Mouse (Mus musculus): ENCODE data around the gene Edar.
A peak's percentile ranks its signal among the peaks of the same experiment; 100 is the strongest.
"Not testable (repeated sequence)": the region's sequence is repeated elsewhere in the genome, so short reads cannot be mapped to it uniquely, and the experiment has no call there.

Gene Edar

DNA sequence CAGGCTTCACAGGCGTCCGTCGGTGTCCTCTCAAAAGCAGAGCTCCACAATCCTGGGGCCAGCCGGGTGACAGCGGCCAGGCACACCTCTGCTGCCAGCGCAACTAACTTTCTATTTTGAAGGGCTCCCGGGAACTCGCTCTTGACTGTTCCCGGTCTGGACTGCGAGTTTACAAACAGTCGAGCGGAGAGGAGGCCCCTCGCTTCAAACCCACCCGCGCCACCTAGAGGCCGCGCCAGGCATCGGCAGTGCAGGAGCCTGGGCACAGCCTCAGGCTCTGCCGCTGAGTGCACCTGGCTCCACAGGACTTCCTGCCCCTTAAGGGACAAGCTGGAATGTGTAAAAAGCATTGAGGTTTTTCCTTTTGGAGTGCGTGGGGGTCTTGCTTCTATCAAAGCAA, at the start of gene Edar:
Edar (minus strand) TSS at position 122 of the 400 bp plus-strand sequence.
- DNase-seq: peak; percentile 89

DNA sequence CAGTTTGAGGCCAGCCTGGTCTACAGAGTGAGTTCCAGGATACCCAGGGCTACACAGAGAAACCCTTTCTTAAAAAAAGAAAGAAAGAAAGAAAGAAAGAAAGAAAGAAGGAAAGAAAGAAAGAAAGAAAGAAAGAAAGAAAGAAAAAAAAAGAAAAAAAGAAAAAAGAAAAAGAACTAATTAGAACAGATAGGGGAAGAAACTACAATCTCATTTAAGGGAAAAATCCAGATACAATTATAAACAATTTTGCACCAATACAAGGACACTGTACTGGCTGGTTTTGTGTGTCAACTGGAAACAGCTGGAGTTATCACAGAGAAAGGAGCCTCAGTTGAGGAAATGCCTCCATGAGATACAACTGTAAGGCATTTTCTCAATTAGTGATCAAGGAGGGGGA, 42.7 kb upstream of the Edar start, which contains the start of gene Gm17542:
Gm17542 (minus strand) TSS at position 101 of the 400 bp plus-strand sequence.
- DNase-seq: not testable (repeated sequence)

DNA sequence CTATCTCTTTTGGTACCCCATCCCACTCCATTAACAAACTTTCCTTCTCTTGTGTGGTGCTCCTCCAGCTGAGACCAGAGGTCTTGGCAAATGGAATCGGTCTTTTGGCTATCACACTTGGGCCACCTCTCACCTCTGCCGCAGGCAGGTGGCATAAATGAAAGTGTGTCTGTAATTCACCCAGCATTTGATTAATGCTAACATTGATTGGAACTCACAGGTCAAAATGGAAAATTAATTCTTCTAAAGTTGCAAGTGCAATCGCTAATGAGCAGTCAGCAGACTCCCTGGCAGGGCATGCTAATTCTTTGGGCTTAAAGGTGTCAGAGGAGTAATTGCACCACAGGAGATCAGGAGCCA, 39.3 kb upstream of the Edar start:
- DNase-seq: no peak

DNA sequence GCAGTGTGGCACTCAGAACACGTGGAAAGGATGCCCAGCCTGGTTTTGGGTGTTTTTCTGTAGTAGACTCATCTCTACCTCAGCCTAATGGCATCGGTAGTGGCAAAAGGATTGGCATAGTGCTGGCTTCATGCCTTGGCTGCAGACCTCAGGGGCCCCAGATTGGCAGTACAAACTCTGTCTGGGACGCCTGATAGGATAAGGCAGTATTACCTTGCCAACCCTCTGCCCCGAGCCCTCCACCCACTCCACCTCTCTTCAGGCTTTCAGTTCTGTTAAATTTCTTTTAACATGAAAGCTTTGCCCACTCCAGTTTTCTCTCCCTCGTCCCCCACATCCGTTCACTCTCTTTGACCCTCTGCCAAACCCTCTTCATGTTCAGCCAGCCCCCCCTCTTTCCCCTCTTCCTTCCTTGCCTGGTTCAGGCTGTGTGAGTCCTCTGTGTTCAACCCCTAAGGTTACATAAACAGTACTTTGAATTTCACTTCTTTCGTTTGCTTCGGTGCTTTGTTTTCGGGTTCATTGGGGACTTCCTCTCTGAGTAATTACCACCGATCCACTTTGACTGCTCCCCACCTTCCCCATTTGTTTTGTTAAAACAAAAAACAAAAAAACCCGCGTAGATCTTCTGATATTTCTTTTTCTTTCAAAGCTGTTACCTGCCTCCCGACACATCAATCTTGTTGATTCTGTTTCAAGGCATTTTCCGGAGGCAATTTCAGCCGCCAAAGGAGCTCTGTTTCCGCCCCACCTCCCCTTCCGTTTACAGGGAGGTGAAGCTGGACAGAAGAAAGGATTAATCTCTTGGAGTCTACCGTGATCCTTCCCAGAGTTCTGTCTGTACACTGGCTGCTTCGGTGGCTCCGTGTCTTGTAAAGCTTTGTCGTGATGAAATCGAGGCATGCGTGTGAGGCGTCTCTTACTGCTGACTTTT, 38.7 kb upstream of the Edar start:
- no peak for DNase-seq

DNA sequence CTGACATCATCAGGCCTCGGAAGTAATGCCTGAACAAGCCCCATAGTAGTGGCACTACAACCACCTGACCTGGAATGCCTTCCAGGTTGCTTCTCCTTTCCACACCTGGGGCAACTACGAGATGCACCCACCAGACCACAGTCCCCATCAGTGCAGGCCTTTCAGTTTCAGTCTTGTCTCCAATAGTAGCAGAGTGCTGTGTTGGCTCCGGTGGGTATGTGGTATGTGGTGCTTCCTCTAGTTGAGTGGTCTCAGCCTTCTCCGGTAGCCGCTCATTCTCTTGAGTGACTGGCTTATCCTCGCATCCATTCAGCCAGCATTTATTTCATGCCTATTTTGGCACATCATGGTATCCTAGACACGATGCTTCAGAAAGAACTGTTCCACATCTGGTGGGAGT, 37.8 kb upstream of the Edar start:
- no peak for DNase-seq

DNA sequence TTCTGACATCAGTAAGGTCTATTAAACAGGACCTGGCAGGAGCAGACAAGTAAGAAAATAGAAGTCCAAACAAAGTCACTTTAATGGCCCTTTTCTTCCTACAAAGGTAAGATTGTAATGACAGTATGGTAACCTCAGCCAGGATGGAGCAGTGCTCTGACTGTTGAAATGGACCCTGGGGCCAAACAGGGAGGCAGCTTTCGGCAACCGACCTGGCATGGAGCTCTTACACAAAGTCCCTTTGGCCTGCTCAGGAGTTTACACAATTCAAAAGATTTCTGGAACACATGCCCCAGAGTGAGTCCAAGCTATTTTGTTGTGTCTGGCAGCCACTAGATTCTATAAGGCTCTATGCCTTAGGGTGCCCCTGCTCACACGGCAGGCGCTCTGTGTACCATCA, 33.6 kb upstream of the Edar start:
- no peak for DNase-seq

DNA sequence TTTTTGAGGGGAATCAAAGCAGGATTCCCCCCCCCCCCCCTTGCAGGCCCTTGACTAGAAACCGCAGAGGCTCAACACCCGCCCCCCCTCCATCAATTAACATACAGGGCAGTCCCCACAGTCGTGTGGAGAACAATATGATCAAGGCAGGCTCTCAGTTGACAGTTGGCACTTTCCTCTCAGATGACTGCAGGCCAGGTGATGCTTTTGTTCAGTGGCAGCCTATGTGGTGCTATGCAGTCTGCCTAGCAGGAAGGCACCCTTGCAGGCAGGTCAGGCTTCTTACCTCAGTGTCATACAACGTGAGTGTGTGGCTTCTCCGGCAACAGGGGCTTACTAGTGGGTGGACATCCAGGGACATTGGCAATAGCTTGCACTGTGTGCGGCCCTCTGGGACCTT, 25.1 kb upstream of the Edar start:
- DNase-seq: no peak

DNA sequence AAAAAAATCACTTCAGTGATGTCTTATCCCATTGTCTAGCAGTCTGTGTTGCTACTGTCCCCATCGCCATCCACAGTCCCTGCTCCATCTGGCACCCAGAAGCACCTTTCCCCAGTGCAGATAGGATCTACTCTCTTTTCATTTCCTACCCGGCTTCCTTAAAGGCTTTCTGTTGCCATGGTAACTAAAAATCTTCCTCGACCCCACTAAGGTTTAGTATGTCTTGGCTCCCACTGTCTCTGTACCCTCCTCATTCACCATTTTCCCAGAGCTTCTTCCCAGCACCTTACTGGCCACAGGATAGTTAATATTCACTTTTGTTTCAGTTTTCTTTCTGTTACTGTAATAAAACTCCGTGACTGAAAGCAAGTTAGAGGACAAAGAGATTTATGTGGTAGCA, 24.7 kb upstream of the Edar start:
- DNase-seq: no peak

DNA sequence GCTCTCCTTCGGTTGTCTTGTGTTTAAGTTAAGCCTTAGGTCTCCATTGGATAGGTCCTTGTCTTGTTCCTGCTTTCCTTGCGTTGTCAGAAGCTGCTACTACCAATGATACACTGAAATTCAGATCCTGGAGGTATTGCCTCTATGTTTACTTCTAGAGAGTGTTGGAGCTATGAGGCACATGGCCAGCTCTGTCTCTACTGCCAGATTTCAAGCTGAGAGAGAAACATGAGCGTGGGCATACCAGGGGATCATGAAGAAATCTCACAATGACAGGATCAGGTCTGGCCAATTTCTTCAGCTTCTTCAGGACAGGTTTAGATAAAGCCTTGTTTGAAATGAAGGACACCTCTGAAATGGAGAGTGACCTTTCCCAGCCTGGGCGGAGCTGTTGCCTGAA, 23.5 kb upstream of the Edar start:
- DNase-seq: no peak

DNA sequence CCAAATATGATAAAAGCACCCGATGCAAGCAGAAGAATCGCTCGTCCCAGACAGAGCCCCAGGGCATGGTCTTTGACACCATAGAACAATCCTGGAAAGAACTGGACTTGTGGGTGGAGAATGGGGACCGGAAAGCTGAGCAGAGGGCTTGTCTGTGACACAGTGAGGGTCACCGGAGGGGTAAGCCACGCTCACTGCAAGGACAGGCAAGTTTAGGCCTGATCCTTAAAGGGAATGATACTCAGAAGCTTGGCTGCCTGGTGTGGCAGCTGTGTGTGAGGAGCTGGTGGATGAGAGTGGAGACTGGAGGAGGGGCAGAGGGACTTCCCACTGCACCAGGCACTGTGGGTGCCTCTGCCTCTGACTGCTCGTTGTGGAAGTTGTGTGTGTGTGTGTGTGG, 15.6 kb upstream of the Edar start:
- DNase-seq: no peak

DNA sequence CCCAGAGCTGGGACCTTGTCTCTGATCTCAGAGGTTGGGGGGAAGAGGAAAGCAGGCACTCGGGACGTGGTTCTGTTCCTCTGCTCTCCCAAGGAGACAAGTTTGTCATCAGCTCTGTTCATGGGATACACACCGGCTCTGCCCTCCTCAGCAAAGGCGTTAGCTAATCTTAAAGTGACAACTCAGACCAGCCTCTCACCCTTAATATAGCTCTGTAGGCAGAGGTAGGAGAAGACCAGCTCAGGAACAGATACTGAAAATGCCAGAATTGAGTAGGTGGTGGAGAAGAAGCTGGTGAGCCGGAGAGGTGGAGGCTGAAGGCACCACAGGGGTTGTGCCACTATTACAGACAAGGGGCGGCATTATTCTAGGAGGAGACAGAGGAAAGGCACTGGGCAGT, 3.8 kb upstream of the Edar start:
- no peak for DNase-seq

DNA sequence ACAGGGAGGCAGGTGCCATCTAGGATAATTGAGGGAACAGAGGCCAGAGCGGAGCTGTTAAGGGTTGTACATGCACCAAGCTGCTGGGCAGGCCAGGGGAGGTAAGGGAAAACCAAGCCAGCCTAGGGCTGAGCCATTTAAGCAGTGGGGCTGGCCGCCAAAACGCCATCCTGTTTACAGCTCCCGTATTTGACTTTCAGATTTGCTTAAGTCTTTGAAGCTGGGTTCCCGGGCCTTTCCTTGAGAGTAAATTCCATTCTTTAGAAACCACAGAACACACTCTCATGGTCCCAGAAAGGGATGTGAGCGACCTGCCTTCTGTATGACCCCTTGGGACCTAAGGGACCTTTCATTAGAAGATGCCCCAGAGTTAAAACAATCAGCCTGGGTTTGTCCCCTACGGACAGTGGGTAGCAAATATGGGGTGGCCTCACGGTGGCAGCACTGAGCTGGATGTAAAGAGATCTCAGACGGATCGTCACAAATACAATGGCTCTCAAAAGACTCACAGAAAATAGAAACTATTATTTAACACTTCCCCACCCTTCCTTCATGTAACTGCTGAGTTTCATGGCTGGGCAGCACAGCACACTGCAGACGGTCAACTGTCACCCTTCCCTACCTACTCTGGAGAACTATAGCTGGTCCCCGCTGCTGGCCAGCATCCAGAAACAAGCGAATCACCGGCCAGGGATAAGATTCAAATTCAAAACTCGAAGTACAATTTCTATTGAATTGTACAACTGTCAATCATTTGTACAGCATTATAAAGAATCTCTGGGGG, 2.0 kb downstream of the Edar start:
- peak; percentile 92 for DNase-seq

DNA sequence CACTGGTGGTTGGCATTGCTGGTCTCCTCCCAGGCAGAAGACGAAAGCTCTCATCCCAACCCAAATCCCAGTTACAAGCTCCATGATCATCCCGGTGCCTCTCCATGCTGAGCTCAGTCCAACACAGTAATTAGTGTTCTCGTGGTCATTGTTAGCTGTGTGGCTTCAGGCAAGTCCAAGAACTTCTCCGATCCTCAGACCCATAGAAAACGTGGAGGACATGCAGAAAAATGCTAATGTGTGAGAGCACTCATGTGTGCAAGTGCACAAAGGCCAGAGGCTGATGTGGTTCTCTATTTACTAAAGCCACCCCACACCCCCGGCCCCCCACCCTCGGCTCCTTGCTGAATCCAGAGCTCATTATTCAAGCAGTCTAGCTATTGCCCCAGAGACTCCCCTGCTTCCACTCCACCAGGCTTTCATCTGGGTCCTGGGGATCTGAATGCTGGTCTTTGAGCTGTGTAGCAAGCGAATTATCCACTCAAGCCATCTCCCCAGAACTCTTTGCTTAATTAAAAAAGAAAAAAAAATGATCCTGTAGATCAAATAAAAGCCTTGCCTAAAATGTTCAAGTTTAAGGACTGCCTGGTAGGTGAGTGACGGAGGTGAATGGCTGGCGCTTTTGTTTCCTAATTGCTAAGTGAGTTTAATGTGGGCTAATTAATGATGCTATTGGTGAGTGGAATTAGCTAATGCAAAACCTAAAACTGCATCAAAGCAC, 2.7 kb downstream of the Edar start:
- no peak for DNase-seq

DNA sequence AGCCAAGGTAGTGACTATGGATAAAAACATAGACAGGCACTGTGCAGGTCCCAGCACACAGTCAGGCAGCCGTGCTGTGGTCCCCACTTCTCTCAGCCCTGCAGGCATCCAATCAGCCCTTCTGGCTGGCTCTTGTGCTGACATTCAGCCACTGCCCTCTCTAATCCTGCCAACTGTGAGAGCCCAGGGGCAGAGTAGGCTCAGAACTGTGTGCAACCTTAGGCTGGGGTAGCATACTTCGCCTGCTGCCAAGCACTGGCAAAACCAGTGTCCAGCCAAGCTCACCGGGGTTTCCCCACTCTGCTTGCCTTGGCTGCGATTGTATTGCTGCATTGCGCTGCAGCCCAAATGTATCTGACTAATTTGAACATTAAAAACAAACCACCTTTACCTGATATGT, 11.6 kb downstream of the Edar start:
- DNase-seq: no peak

DNA sequence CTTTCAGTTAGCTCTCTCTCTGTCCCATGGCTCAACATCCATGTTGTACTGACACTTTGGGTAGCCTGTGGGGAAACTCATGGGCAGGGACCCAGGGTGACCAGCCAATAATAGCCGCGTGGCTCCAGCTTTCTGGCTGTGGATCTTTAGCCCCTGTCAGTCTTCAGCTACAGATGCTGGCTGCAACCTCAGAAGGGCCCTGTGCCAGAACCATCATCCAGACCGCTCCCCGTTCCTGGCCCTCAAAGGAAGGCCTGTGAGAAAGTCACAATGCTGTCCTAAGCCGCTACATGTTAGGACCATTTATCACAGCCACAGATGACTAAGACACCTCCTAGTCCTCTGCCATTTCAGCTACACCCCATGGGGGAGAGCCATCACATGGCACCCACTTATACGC, 12.0 kb downstream of the Edar start:
- DNase-seq: peak; percentile 50

DNA sequence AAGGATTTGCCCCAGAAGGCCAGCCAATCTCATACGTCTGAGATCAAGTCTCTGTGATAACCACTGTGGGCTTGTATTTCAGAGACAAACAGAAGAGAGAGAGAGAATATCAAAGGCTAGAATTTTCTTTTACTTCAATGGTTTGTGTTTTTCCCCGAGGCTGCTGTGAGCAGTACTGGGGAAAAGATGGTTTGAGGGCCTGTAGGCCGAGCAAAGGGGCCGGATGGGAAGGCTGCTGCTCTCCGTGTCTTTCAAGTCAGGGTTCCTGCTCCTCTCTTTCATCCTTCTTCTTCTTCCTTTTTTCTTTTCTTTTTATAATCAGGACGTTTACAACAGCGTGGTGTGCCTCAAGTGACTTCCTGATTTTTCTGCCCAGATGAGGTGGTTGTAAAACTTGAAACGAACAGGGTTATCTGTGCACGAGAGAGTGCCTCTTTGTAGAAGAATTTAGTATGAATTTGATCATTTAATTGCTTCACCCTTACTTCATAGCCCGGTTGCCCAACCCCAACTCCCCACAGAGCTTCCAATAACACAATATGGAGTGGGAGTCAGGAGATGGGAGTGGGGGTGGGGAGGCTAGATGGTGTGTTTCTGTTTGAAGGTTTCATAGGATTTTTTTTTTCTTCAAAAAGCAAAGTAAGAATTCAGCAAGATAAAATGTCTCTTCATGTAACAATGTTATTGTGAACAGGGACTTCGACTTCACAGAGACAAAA, 16.0 kb downstream of the Edar start:
- no peak for DNase-seq

DNA sequence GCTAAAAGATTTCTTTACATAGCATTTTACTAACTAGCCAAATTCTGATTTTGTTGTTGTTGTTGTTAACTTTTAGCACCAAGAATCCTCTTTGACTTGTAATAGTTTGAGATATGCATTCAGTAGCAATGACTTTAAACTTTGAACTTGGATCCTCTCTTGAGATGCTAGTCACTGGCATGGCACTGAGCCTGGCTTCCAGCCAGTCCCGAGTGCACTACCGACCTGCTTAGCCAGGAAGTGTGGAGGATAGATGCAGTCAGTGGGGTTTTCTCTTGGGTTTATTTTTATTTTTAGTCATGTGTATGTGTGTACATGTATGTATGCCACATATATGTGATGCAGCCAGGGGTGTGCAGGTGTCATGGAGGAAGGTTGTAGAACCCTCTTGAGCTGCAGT, 17.7 kb downstream of the Edar start:
- no peak for DNase-seq

DNA sequence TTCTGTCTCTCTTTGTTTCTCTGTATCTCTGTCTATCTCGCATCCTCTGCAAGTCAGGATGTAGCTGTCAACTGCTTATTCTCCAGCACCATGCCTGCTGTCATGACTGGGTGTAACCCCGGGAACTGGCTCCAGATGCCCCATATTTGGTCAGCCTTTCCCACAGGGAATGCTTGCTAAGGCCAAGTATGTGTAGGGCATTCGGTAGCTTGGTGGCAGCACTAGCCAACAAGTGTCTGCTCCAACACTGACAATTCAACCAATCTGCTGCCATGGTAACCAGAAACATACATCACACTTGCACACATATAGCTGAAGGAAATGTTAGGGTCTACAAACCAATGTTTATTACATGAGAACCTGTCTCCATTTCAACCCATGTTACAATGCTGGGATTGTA, 21.8 kb downstream of the Edar start:
- no peak for DNase-seq

DNA sequence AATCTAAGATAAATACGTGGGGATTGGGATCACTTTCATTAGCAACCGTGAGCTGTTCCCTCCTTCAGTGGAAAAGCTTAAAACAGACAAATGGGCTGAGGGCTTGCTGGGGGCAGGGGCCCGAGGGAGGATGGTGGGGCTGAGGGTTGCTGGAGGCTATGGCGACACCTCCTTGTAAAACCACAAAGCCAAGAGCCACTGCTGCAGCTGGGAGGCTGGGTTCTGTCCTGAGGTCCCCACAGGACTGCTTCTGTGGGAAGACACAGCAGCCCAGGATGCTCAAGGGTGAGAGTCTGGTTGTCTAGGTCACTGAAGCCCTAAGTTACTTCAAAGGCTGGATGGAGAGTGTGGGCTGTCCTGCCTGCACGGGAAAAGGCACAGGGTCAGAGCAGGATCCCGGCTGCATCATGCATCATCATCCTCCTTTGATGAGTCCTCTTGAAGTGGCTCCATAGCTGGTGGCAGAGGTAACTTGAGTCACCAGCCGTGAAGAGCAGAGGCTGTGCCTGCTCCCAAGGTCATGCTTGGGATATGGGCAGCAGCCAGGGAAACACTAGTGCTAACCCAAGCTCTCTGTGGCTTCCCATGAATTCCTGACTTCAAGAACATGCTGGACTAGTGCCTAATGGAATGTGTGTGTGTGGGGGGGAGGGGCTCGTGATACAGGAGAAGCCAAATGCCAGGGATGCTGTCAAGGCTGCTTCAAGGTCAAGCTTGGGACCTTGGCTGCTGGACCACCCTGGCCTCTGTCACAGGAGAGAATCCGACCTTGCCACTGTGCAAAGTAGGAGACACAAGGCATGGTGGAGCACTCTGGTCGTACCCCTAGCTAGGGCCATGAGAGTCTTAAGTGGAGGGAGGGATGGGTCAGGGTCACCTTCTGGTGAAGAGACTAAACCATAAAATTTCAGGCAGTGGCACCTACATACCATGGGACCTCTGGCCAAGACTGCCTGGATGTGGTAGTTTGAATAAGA, 22.7 kb downstream of the Edar start:
- DNase-seq: no peak

DNA sequence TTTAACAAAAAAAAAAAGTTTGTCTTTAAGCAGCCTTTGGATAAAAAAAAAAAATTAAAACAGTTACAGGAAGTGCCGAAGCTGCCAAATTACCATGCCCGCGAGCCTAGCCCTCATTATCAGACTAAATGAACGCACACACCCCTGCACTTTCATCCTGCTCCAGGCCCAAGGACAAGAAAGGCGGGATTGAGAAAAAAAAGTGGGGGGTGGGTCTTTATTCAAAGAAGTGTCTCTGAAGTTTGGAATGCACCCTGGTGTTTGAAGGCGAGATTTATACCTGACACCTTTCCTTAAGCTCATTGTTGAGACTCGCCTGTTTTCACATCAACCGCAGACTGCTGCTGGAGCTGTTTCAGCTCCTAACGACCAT, 23.4 kb downstream of the Edar start:
- no peak for DNase-seq

DNA sequence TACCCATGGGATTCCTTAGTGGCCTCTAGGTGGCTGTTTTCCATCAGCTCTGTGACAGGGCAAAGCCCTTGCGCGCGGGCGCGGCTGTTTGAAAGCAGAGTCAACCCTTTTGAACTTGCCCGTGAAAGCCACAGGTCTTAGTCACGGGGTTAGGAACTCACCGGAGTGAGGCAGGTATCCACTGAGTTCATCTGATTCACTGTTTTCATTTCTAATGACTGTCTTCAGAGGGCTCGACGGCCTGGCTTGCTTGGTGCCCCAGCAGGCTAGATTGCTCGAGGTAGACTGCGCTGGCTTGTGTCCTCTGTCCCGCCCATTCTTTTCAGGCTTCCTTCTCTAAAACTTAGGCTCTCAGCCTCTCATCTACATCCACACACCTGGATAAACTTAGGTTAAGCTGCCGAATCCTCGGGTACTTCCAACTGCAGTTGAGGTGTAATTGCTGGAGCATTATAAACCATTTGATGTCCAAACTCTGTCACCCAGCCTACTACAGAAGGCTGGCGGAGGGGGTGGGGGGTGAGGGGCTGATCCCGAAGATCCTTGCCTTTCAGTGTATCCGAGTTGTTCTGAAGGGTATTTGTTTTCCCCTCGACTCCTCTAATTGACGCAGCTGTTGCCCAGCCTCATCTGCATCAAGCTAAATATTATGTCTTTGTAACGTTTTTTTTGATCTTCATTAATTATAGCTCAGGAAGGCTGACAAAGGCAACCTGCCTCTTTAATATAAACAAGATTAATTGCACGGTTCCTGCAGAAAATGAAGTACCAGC, 24.0 kb downstream of the Edar start:
- no peak for DNase-seq
